Mouse (Mus musculus): ENCODE results near the gene Kif2c. TPM values are rescaled to one million over a fixed set of nuclear protein-coding genes. Genes with fewer than 3 reads are reported as not detected.

Gene Kif2c
- total and polyA plus RNA-seq, 3 experiments: 8.6 to 62.8 (median 52.0) TPM

GRCm38 (mm10) chr4:117133817-117134600 lies 48.4 kb downstream of the Kif2c start, which contains the start of gene Plk3:
Gene Plk3 (minus strand): TSS chr4:117133963.
- H3K9me3 ChIP-seq (replicated peaks): no peaks in the 10 kb centered on the region
- H3K4me3 ChIP-seq (ENCODE audit: low read depth, low read length): peak within 1 kb of the TSS; percentile 83
- DNase-seq (ENCODE audit: low spot score) (peak; percentile 93), ATAC-seq (ENCODE audit: extremely low read depth, insufficient number of reproducible peaks, low FRiP score, poor library complexity, severe bottlenecking) (peak; percentile 80)
- H3K4me1 ChIP-seq (ENCODE audit: insufficient read depth, low read depth, low read length): peaks cover 68% of the 10 kb centered on the region
- H3K27me3 ChIP-seq (ENCODE audit: insufficient read depth, low read length): peaks cover 11% of the 10 kb centered on the region; the same call in 1 of the 2 replicates
- H3K36me3 ChIP-seq (replicated peaks): peaks cover 35% of the 10 kb centered on the region
- TF ChIP-seq CTCF (IDR thresholded peaks at IDR 0.05; ENCODE audit: low read depth, low read length): no peak
- TF ChIP-seq POLR2AphosphoS5 (IDR thresholded peaks at IDR 0.05; ENCODE audit: insufficient replicate concordance, low read depth, low read length): no peak
- no peak for TF ChIP-seq GATA2 (IDR thresholded peaks at IDR 0.05; ENCODE audit: borderline replicate concordance, low read depth, low read length)
- TF ChIP-seq GATA1 (IDR thresholded peaks at IDR 0.05; ENCODE audit: borderline replicate concordance, low read length): no peak
- no peak for TF ChIP-seq TAL1 (conservative IDR thresholded peaks at IDR 0.05; ENCODE audit: low read depth, low read length)

- Histone ChIP-seq H3K4me3 (ENCODE audit: low read depth, low read length) (peak overlapping the region; percentile 83), H3K27me3 (ENCODE audit: insufficient read depth, low read length) (peaks cover 11% of the 10 kb centered on the region; the same call in 1 of the 2 replicates), H3K4me1 (ENCODE audit: insufficient read depth, low read depth, low read length) (peaks cover 68% of the 10 kb centered on the region), H3K9me3 (replicated peaks) (no peaks in the 10 kb centered on the region), H3K36me3 (replicated peaks) (peaks cover 41% of the 10 kb centered on the region)
- ATAC-seq (ENCODE audit: extremely low read depth, insufficient number of reproducible peaks, low FRiP score, poor library complexity, severe bottlenecking) (no peak), DNase-seq (ENCODE audit: low spot score) (no peak)
- TF ChIP-seq CTCF (IDR thresholded peaks at IDR 0.05; ENCODE audit: low read depth, low read length) (no peak), POLR2AphosphoS5 (IDR thresholded peaks at IDR 0.05; ENCODE audit: insufficient replicate concordance, low read depth, low read length) (no peak), TAL1 (conservative IDR thresholded peaks at IDR 0.05; ENCODE audit: low read depth, low read length) (no peak), GATA1 (IDR thresholded peaks at IDR 0.05; ENCODE audit: borderline replicate concordance, low read length) (no peak), GATA2 (IDR thresholded peaks at IDR 0.05; ENCODE audit: borderline replicate concordance, low read depth, low read length) (no peak)
These were observed 49.1 kb downstream of the Kif2c start for GRCm38 (mm10) chr4:117133366-117133796.

- H3K4me1 ChIP-seq (ENCODE audit: insufficient read depth, low read depth, low read length): peaks cover 65% of the 10 kb centered on the region
- no peak for TF ChIP-seq TAL1 (conservative IDR thresholded peaks at IDR 0.05; ENCODE audit: low read depth, low read length)
- TF ChIP-seq CTCF (IDR thresholded peaks at IDR 0.05; ENCODE audit: low read depth, low read length): no peak
- no peak for TF ChIP-seq POLR2AphosphoS5 (IDR thresholded peaks at IDR 0.05; ENCODE audit: insufficient replicate concordance, low read depth, low read length)
- no peak for TF ChIP-seq GATA2 (IDR thresholded peaks at IDR 0.05; ENCODE audit: borderline replicate concordance, low read depth, low read length)
- TF ChIP-seq GATA1 (IDR thresholded peaks at IDR 0.05; ENCODE audit: borderline replicate concordance, low read length): no peak
- H3K9me3 ChIP-seq (replicated peaks): no peaks in the 10 kb centered on the region
- DNase-seq (ENCODE audit: low spot score) (no peak), ATAC-seq (ENCODE audit: extremely low read depth, insufficient number of reproducible peaks, low FRiP score, poor library complexity, severe bottlenecking) (no peak)
- H3K4me3 ChIP-seq (ENCODE audit: low read depth, low read length): peak overlapping the region; percentile 83; the same call in 1 of the 2 replicates
- peaks cover 47% of the 10 kb centered on the region for H3K36me3 ChIP-seq (replicated peaks)
- H3K27me3 ChIP-seq (ENCODE audit: insufficient read depth, low read length): peaks cover 11% of the 10 kb centered on the region; the same call in 1 of the 2 replicates
These were observed 49.7 kb downstream of the Kif2c start for GRCm38 (mm10) chr4:117132794-117133143.

DNA sequence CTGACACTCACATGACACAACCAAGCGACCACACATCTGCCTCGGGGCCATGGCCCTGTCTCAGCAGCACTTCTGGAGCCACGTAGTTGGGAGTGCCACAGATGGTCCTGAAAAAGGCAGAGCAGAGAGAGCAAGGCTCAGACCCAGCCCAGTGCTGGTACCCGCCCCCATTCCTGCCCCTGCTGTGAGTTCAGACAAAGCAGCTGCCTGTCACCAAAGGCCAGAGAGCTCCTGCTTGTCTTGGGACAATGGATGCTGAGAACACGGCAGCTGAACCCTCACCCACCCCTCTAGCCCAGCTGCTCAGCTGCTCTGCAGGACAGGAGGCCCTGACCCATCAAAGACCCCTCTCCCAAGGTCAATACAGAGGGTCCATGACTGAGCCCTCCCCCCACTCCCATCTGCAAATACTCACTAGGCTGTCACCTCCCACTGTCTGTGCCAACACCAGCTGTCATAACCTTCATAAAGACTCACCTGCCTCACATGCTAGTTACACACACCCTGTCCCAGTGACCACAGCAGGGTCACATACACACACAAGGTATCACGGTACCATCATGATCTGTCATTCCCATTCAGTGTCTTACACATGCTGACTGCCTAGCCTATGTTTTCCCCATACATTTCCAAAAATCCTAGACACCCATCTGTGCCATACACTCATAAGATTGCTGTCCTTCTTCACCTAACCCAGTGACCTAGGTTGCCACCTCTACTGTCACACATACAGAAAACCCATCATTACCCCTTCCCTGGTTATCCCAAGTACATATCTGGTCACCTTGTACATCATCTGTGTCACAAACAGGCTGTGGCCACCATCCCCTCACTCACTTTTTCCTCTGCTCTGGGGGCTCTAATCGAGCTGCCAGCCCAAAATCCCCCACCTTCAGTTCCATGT lies 50.3 kb downstream of the Kif2c start:
- Histone ChIP-seq H3K27me3 (ENCODE audit: insufficient read depth, low read length) (peaks cover 11% of the 10 kb centered on the region; the same call in 1 of the 2 replicates), H3K4me1 (ENCODE audit: insufficient read depth, low read depth, low read length) (peaks cover 68% of the 10 kb centered on the region), H3K4me3 (ENCODE audit: low read depth, low read length) (no peak overlapping the region), H3K9me3 (replicated peaks) (no peaks in the 10 kb centered on the region), H3K36me3 (replicated peaks) (peaks cover 52% of the 10 kb centered on the region)
- TF ChIP-seq GATA2 (IDR thresholded peaks at IDR 0.05; ENCODE audit: borderline replicate concordance, low read depth, low read length) (no peak), TAL1 (conservative IDR thresholded peaks at IDR 0.05; ENCODE audit: low read depth, low read length) (no peak), POLR2AphosphoS5 (IDR thresholded peaks at IDR 0.05; ENCODE audit: insufficient replicate concordance, low read depth, low read length) (no peak), GATA1 (IDR thresholded peaks at IDR 0.05; ENCODE audit: borderline replicate concordance, low read length) (no peak), CTCF (IDR thresholded peaks at IDR 0.05; ENCODE audit: low read depth, low read length) (no peak)
- DNase-seq (ENCODE audit: low spot score): no peak
- no peak for ATAC-seq (ENCODE audit: extremely low read depth, insufficient number of reproducible peaks, low FRiP score, poor library complexity, severe bottlenecking)

DNA sequence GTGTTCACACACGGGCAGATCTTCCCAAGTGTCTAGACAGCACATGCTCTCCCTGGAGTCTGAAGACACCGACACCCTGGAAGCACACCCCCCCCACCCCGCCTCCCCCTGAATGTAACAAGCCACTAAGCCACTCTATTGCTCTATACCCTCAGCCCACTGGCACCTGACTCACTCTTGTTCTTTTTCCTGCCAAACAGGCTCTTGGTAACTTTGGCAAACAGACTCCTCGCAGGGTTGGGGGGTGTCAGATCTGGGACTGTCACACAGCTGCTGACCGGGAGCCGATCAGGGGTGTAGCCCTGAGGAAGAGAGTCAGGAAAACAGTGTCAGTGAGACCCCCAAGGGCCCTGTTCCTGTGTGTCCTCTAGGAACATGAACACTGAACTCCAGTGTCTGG lies 51.2 kb downstream of the Kif2c start:
- no peak for ATAC-seq (ENCODE audit: extremely low read depth, insufficient number of reproducible peaks, low FRiP score, poor library complexity, severe bottlenecking)
- Histone ChIP-seq H3K4me1 (ENCODE audit: insufficient read depth, low read depth, low read length) (peaks cover 71% of the 10 kb centered on the region), H3K36me3 (replicated peaks) (peaks cover 60% of the 10 kb centered on the region), H3K9me3 (replicated peaks) (no peaks in the 10 kb centered on the region), H3K27me3 (ENCODE audit: insufficient read depth, low read length) (peaks cover 11% of the 10 kb centered on the region; the same call in 1 of the 2 replicates), H3K4me3 (ENCODE audit: low read depth, low read length) (no peak overlapping the region)
- no peak for TF ChIP-seq POLR2AphosphoS5 (IDR thresholded peaks at IDR 0.05; ENCODE audit: insufficient replicate concordance, low read depth, low read length)
- TF ChIP-seq CTCF (IDR thresholded peaks at IDR 0.05; ENCODE audit: low read depth, low read length): no peak
- TF ChIP-seq GATA2 (IDR thresholded peaks at IDR 0.05; ENCODE audit: borderline replicate concordance, low read depth, low read length): no peak
- TF ChIP-seq TAL1 (conservative IDR thresholded peaks at IDR 0.05; ENCODE audit: low read depth, low read length): no peak
- DNase-seq (ENCODE audit: low spot score): no peak

Measured in G1E (cell line).